Mouse (Mus musculus) right cerebral cortex, postnatal 25 days (tissue): ENCODE measurements around the gene Rasgrf1.

Experiments
- DNase-seq: peaks from one replicate; pipeline ENCODE4 v3.0.0; 2022

The Rasgrf1 gene

GRCm38 (mm10) chr9:89908601-89909000 is 1.1 kb upstream of the Rasgrf1 start:
- DNase-seq, result peak; percentile 68

DNA sequence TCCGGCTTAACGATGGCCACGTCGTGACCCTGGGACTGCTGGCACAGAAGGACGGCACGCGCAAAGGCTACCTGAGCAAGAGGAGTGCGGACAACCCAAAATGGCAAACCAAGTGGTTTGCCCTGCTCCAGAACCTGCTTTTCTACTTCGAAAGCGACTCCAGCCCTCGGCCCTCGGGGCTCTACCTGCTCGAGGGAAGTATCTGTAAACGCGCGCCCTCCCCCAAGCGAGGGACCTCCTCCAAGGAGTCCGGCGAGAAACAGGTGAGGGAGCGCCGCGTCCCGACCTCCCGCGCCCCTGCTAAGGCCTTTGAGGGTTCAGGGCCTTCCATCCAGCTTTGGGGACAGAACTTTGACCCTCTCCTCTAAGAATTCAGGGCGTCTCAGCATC is 298 bp downstream of the Rasgrf1 start:
- DNase-seq, result no peak

GRCm38 (mm10) chr9:89910741-89911444 is 1.2 kb downstream of the Rasgrf1 start:
- peak; percentile 44 for DNase-seq

GRCm38 (mm10) chr9:89911891-89912549 is 2.3 kb downstream of the Rasgrf1 start:
- no peak for DNase-seq

DNA sequence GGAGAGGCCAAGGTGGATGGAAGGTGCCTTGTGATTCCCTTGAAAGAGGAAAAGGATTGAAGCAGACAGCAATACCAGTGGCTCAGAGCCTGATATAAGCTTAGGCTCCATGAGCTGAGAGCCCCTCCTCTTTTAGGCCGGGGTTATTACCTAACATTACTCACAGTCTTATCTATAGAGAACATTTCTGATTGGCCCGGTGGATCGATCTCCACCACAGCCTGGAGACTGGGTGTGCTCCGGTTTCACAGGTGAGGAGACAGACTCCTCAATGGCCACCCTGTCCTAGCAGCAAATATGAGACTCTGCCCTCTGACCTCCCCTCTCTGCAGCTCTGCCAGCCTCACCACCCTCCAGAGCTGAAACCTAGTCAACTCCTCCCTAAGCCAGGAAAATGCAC is 3.4 kb downstream of the Rasgrf1 start:
- no peak for DNase-seq

- no peak for DNase-seq
Observed at GRCm38 (mm10) chr9:89916471-89916870, 6.8 kb downstream of the Rasgrf1 start.

- no peak for DNase-seq
Observed at GRCm38 (mm10) chr9:89917431-89917830, 7.7 kb downstream of the Rasgrf1 start.

- DNase-seq, result peak; percentile 60
Observed at GRCm38 (mm10) chr9:89918832-89919231, 9.1 kb downstream of the Rasgrf1 start.

GRCm38 (mm10) chr9:89921121-89921520 is 11.4 kb downstream of the Rasgrf1 start:
- no peak for DNase-seq

- no peak for DNase-seq
Observed at GRCm38 (mm10) chr9:89922666-89923065, 13.0 kb downstream of the Rasgrf1 start.

DNA sequence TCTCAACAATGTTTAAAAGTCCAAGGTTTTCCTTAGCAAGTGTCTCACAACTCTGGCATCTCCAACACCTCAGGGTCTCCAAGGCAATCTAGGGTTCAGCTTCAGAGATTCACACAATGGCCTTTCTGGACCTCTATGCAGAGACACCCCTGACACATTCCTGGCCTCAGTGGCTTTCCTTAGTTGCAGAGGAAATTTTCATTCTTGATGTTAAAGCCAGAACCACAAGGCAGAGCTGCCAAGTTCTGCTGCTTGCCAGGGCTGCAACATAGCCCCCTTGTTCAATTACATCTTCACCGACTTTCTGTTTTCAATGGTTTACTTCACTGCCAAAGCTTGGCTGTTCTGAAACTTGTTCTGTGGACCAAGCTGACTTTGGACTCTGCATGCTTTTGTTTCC is 15.1 kb downstream of the Rasgrf1 start:
- DNase-seq, result no peak

DNA sequence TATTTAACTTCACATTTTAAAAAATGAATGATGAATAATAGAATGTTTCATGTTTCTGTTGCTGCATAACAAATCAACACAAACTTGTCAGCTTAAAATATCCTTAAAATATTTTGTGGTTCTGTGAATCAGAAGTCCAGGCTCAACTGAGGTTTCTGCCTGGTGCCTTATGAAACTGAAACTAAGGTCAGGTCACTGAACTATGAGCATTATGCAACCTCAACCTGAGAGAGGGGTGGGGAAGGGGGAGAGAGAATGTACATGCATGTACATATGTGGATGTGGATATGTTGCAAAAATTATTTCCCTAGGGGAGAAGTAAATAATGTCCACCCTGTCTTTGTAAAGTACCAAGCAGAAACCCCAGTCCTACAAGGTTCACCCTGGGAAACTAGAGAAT is 18.8 kb downstream of the Rasgrf1 start:
- DNase-seq, result no peak

DNA sequence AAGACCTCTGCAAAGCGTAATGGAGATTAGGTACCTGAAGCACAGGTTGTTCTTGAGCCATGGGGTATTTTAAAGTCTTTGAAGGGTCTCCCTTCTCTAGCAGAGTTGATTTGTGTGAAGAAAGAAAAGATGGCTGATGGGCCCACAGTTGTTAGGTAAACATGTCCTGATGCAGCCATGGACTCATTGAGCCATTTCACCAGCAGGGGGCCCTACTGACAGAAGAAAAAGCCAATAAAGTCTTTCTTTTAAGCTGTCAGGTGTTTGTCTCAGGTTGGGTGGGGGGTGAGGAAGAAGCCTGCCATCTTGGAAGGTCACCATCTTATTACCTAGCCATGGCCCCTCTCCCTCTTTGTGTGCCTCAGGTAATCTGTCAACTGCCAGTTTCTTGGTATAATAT is 30.7 kb downstream of the Rasgrf1 start:
- DNase-seq, result no peak

DNA sequence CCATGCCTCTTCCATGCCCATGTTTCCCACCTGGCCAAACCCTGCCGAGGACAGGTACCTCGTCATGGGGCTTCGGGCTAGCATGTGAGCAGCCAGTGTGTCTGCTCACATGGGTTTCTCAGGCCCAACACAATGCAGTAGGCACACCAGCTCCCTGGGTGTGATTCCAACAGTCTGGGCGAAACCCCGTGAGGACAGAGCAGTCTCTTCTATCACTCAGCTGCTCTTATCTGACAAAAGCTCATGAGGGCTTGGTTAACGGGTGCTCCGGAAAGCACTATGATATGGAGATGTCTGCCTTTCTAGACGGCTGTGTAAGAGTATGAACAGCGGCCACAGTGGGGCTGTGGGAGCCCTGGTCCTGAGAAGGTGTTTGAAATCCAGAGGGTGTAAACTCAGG is 37.1 kb downstream of the Rasgrf1 start:
- no peak for DNase-seq

DNA sequence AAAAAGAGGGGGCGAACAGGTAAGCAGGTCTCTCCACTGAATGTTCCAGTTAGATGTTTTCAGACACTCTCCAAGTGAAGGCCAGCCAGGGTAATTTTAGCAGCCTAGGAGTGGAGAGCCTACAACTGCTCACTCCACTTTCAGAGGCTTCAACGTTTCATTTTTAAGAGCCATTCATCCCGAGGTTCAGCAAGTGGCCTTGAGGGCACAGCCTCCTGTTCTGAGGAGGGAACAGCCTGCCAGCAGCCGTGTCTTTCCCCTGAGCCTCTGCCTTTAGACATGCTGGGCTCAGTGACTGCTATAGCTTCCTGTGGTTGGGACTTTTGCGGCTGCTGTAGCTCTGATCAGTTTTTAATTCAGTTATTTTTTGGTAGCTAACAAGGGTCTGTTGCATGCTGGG is 38.9 kb downstream of the Rasgrf1 start:
- DNase-seq, result no peak

GRCm38 (mm10) chr9:89953596-89954215 is 44.0 kb downstream of the Rasgrf1 start:
- no peak for DNase-seq

DNA sequence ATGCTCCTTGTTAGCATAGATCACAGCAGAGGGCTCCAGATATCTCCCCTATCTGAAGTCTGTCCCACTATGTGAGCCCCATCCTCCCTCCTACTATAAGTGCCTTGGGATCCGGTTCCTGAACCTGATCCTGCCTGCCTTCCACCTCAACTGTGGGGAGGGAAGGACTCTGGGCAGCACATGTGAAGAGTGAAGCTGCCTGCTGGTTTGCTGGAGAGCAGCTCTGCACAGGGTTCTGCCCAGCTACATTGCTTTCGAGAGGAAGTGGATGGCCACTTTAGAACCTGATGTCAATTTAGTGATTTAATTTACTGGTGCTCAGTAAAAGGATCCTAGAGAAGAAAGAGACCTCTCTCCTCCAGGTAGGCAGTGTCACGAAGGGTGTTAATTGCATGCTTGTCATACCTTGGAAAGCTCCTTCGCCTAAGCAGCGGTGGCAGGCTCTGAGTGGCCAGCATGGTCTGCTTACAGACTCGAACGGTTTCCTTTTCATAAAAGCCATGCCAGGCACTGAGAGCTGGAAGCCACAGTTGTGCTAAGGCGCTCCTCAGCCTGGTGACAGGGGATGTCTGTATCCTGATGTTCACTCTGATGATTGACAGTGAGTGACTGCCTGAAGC is 45.3 kb downstream of the Rasgrf1 start:
- DNase-seq, result no peak

GRCm38 (mm10) chr9:89958959-89959358 is 49.3 kb downstream of the Rasgrf1 start:
- no peak for DNase-seq

DNA sequence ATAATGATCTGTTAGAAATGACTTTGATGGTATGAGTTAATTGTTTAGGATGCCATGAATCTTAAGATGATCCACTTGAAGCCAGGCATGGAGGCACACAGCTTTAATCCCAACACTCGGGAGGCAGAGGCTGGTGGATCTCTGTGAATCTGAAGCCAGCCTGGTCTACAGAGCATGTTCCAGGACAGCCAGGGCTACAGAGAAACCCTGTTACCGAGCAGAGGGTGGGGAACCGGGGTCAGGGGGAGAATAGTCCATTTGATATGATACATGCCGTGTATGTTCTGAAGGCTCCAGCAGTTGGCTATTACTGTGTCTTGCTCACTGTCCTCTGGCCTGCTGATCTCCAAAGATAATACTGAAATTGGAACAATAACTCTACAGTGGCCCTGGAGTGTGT is 54.4 kb downstream of the Rasgrf1 start:
- DNase-seq, result no peak

DNA sequence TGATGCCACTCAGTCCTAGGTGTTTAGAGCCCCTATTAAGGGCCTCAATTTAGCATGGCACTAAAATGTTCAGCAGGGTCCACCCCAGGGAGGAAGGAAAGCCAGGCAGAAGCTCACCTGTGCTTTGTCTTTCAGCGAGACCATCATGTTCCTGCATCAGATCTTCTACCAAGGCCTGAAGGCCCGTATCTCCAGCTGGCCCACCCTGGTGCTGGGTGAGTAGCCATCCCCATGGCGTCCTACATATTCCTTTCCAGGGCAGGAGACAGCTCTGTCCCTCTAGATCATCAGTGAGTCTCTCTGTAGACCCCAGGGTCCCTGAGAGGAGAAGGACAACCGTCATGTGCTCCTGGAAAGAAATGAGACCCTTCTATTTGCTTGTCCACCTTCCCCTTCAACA is 58.0 kb downstream of the Rasgrf1 start:
- DNase-seq, result no peak

DNA sequence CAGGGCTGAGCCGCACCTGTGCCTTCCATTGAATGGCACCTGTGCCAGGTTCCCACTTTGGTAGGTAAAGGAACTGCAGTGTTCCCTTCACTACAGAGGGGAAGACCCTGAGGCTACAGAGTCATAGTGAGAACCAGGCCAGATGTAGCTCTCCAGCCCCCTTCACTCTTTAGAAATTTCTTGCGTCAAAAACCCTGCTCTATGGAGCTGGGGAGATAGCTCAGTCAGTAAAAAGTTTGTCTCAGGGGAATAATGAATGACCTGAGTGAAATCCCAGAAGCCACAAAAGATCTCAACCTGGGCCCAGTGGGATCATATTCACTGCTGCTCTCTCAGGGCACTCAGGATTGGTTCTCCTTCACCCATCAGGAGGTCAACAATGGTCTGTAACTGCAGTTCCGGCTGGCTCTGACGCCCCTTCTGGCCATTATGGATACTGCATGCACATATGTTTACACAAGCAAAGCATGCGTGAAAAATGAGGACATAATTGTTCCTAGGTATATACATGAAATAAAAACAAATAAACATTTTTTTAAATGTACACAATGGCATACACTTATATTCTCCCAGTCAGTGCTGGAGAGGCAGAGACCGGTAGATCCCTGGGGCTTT is 59.2 kb downstream of the Rasgrf1 start:
- DNase-seq, result peak; percentile 2

DNA sequence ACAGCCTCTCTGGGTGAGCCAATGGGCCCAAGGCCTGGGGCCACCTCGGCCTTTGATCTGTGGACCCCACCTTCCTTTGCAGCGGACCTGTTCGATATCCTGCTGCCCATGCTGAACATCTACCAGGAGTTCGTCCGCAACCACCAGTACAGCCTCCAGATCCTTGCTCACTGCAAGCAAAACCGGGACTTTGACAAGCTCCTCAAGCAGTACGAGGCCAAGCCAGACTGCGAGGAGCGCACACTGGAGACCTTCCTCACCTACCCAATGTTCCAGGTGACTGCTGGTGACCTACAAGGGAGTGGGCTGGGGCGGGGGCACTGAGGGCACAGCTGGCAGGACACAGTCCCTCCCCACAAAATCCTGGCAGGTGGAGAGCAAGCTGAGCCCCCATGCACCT is 60.6 kb downstream of the Rasgrf1 start:
- peak; percentile 2 for DNase-seq

DNA sequence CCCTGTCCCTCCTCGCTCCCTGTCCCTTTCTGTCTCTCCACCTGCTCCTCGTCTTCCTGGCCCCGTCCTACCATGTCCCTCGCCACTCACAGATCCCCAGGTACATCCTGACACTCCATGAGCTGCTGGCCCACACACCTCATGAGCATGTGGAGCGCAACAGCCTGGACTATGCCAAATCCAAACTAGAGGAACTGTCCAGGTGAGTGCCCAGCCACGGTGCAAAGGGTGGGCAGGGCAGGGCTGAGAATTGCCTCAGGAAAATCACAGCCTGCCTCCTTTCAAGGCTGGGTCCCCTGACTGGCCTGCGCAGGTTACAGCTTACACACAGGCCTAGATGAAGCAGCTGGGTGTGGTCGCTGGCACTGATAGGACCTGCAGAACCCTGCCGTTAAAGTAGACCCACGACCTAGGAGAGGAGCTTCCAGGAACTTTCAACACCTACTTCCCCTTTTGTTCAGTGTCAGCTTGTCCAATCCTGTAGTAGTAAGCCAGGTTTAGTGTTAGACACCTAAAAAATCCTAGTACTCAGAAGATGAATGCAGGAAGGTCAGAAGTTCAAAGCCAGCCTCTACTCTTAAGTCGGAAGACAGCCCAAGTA is 61.3 kb downstream of the Rasgrf1 start:
- peak; percentile 2 for DNase-seq
